Mouse (Mus musculus) c-Kit-positive CD71-negative TER-119-negative erythroid progenitor cells, embryonic 14.5 days (primary cell): Measurements from ENCODE around the gene Calhm6.

Experiments used
- DNase-seq: peaks from one replicate; pipeline ENCODE4 v3.0.0-alpha.2; 2013; ENCODE audit warnings: low read depth

The Calhm6 gene

GRCm38 (mm10) chr10:34110863-34111465 lies 16.8 kb downstream of the Calhm6 start:
- DNase-seq = no peak

- peak; percentile 8 for DNase-seq
Measured at GRCm38 (mm10) chr10:34096418-34096883, 31.3 kb downstream of the Calhm6 start, which contains the start of gene Calhm5. TSS of gene Calhm5 (minus strand) at chr10:34096519.

- no peak for DNase-seq
Measured at GRCm38 (mm10) chr10:34095964-34096363, 31.8 kb downstream of the Calhm6 start.

GRCm38 (mm10) chr10:34095147-34095546 lies 32.6 kb downstream of the Calhm6 start:
- DNase-seq = no peak

GRCm38 (mm10) chr10:34091888-34092287 lies 35.9 kb downstream of the Calhm6 start:
- DNase-seq = no peak

GRCm38 (mm10) chr10:34090481-34090880 lies 37.3 kb downstream of the Calhm6 start:
- DNase-seq = no peak

GRCm38 (mm10) chr10:34089517-34089916 lies 38.3 kb downstream of the Calhm6 start:
- no peak for DNase-seq

- no peak for DNase-seq
Measured at GRCm38 (mm10) chr10:34088515-34088914, 39.3 kb downstream of the Calhm6 start.

- DNase-seq = no peak
Measured at GRCm38 (mm10) chr10:34086514-34086913, 41.3 kb downstream of the Calhm6 start.
